Mouse (Mus musculus) lung, embryonic 16.5 days (tissue): ENCODE results near the gene Mtmr11. TPM values are rescaled to one million over a fixed set of nuclear protein-coding genes. Genes with fewer than 3 reads are reported as not detected.
"Not testable (repeated sequence)": the region's sequence is repeated elsewhere in the genome, so short reads cannot be mapped to it uniquely, and the experiment has no call there.

Experiments used
- ATAC-seq: fragments of 200-750 bp; cut with Nextera tagmentation; 2 replicates; pipeline ENCODE4 v1.8.0; 2017; ENCODE audit warnings: low read depth, mild to moderate bottlenecking, moderate library complexity
- H3K27ac ChIP-seq: fragments of 300-500 bp; sonication (generic); 2 replicates; pipeline ENCODE4 v1.5.1; 2014; ENCODE audit warnings: mild to moderate bottlenecking, control low read depth, low read length
- H3K27me3 ChIP-seq: fragments of 300-500 bp; sonication (generic); 2 replicates; pipeline ENCODE4 v1.6.1; 2014; ENCODE audit warnings: low read depth, low read length, mixed read lengths; ENCODE audit not compliant: control insufficient read depth, insufficient read depth
- H3K36me3 ChIP-seq: fragments of 300-500 bp; sonication (generic); 2 replicates; pipeline ENCODE4 v1.6.1; 2014; ENCODE audit warnings: low read length; ENCODE audit not compliant: control insufficient read depth, insufficient read depth
- H3K4me1 ChIP-seq: fragments of 300-500 bp; sonication (generic); replicated peaks from 2 replicates; pipeline ENCODE4 v1.6.1; 2014; ENCODE audit warnings: low read length, mixed read lengths; ENCODE audit not compliant: control insufficient read depth, insufficient read depth
- H3K4me2 ChIP-seq: fragments of 300-500 bp; sonication (generic); 2 replicates; pipeline ENCODE4 v1.6.1; 2014; ENCODE audit warnings: low read depth, low read length, control low read depth
- H3K4me3 ChIP-seq: fragments of 300-500 bp; sonication (generic); 2 replicates; pipeline ENCODE4 v1.5.1; 2014; ENCODE audit warnings: mild to moderate bottlenecking, low read length, control low read depth
- H3K9ac ChIP-seq: fragments of 300-500 bp; sonication (generic); 2 replicates; pipeline ENCODE4 v1.6.1; 2014; ENCODE audit warnings: low read length, control low read depth
- H3K9me3 ChIP-seq: fragments of 300-500 bp; sonication (generic); 2 replicates; pipeline ENCODE4 v1.6.1; 2016; ENCODE audit warnings: low read length; ENCODE audit not compliant: control insufficient read depth
- WGBS: fragments of 180-500 bp; shearing (Covaris S2); extraction: QIAGEN DNeasy Blood & Tissue Kit; methylation state at CpG from one replicate; pipeline ENCODE4 v1.1.7; 2014; 5-methylcytosine and 5-hydroxymethylcytosine counted together
- polyA plus RNA-seq: library from polyadenylated mRNA; unstranded; fragments of >200 nt; fragmentation: Nextera tagmentation; extraction: Ambion mirVana; gene quantifications from 2 replicates; pipeline ENCODE4 v1.2.1, GENCODE M21; 2015

Mtmr11 gene
- polyA plus RNA-seq, 1 experiment from 2014 or later: 14.0 TPM

GRCm38 (mm10) chr3:96170276-96170675 lies 8.5 kb downstream of the Mtmr11 start:
- H3K27me3 ChIP-seq: no peaks in the 10 kb centered on the region
- ATAC-seq: no peak
- WGBS: 81% methylated on average over 4 of the region's 4 CpGs
- no peak overlapping the region; the same call in 1 of the 2 replicates for H3K9ac ChIP-seq
- peaks cover 15% of the 10 kb centered on the region for H3K36me3 ChIP-seq
- no peak overlapping the region for H3K27ac ChIP-seq
- H3K4me1 ChIP-seq: peaks cover 31% of the 10 kb centered on the region
- no peaks in the 10 kb centered on the region for H3K9me3 ChIP-seq
- H3K4me3 ChIP-seq: no peak overlapping the region
- no peak overlapping the region for H3K4me2 ChIP-seq

- H3K9me3 ChIP-seq: no peaks in the 10 kb centered on the region
- H3K9ac ChIP-seq: peak overlapping the region; percentile 96
- 44% methylated on average over 10 of the region's 10 CpGs for WGBS
- peak overlapping the region; percentile 100 for H3K27ac ChIP-seq
- no peak for ATAC-seq
- H3K4me2 ChIP-seq: peak overlapping the region; percentile 90
- no peaks in the 10 kb centered on the region for H3K27me3 ChIP-seq
- peaks cover 18% of the 10 kb centered on the region for H3K36me3 ChIP-seq
- peaks cover 31% of the 10 kb centered on the region for H3K4me1 ChIP-seq
- H3K4me3 ChIP-seq: peak overlapping the region; percentile 96
Observed at GRCm38 (mm10) chr3:96170976-96171545, 9.3 kb downstream of the Mtmr11 start.

GRCm38 (mm10) chr3:96171583-96172196 lies 9.9 kb downstream of the Mtmr11 start:
- peak overlapping the region; percentile 96 for H3K4me3 ChIP-seq
- no peaks in the 10 kb centered on the region for H3K9me3 ChIP-seq
- H3K9ac ChIP-seq: peak overlapping the region; percentile 96
- H3K27me3 ChIP-seq: no peaks in the 10 kb centered on the region
- peaks cover 31% of the 10 kb centered on the region for H3K4me1 ChIP-seq
- peaks cover 25% of the 10 kb centered on the region for H3K36me3 ChIP-seq
- ATAC-seq: peak; percentile 21
- 12% methylated on average over 18 of the region's 18 CpGs for WGBS
- peak overlapping the region; percentile 100 for H3K27ac ChIP-seq
- peak overlapping the region; percentile 90 for H3K4me2 ChIP-seq

GRCm38 (mm10) chr3:96172197-96173178 lies 10.7 kb downstream of the Mtmr11 start, which contains the start of gene Sf3b4:
Gene Sf3b4 (plus strand): TSS chr3:96172332.
- Histone ChIP-seq H3K27me3 (no peaks in the 10 kb centered on the region), H3K4me2 (peak within 1 kb of the TSS; percentile 90), H3K4me3 (peak within 1 kb of the TSS; percentile 96), H3K4me1 (peaks cover 31% of the 10 kb centered on the region), H3K9ac (peak within 1 kb of the TSS; percentile 96), H3K36me3 (peaks cover 29% of the 10 kb centered on the region), H3K9me3 (no peaks in the 10 kb centered on the region), H3K27ac (peak within 1 kb of the TSS; percentile 100)
- under 1% methylated on average over 55 of the region's 58 CpGs for WGBS
- ATAC-seq: peak; percentile 95

GRCm38 (mm10) chr3:96173185-96173584 lies 11.4 kb downstream of the Mtmr11 start:
- Histone ChIP-seq H3K36me3 (peaks cover 33% of the 10 kb centered on the region), H3K27me3 (no peaks in the 10 kb centered on the region), H3K4me3 (peak overlapping the region; percentile 96), H3K9me3 (no peaks in the 10 kb centered on the region), H3K4me2 (peak overlapping the region; percentile 80), H3K4me1 (peaks cover 28% of the 10 kb centered on the region), H3K27ac (no peak overlapping the region), H3K9ac (peak overlapping the region; percentile 90)
- ATAC-seq: no peak
- 33% methylated on average over 7 of the region's 7 CpGs for WGBS

- not testable (repeated sequence) for ATAC-seq, H3K4me3 ChIP-seq, H3K4me2 ChIP-seq, H3K27me3 ChIP-seq, H3K9me3 ChIP-seq, H3K27ac ChIP-seq, H3K9ac ChIP-seq
- Histone ChIP-seq H3K36me3 (peaks cover 37% of the 10 kb centered on the region), H3K4me1 (peaks cover 24% of the 10 kb centered on the region)
- 81% methylated on average over 4 of the region's 4 CpGs for WGBS
Observed at GRCm38 (mm10) chr3:96174042-96174441, 12.2 kb downstream of the Mtmr11 start.

- H3K4me3 ChIP-seq: no peak overlapping the region
- 93% methylated on average over 6 of the region's 6 CpGs for WGBS
- no peaks in the 10 kb centered on the region for H3K9me3 ChIP-seq
- no peak for ATAC-seq
- no peak overlapping the region for H3K4me2 ChIP-seq
- peaks cover 37% of the 10 kb centered on the region for H3K36me3 ChIP-seq
- no peaks in the 10 kb centered on the region for H3K27me3 ChIP-seq
- H3K9ac ChIP-seq: no peak overlapping the region
- no peak overlapping the region for H3K27ac ChIP-seq
- H3K4me1 ChIP-seq: peaks cover 24% of the 10 kb centered on the region
Observed at GRCm38 (mm10) chr3:96175251-96175650, 13.4 kb downstream of the Mtmr11 start.

GRCm38 (mm10) chr3:96178427-96178826 lies 16.6 kb downstream of the Mtmr11 start:
- 84% methylated on average over 4 of the region's 4 CpGs for WGBS
- H3K9ac ChIP-seq: no peak overlapping the region
- peaks cover 24% of the 10 kb centered on the region for H3K4me1 ChIP-seq
- no peak for ATAC-seq
- H3K36me3 ChIP-seq: peaks cover 37% of the 10 kb centered on the region
- no peaks in the 10 kb centered on the region for H3K27me3 ChIP-seq
- no peaks in the 10 kb centered on the region for H3K9me3 ChIP-seq
- no peak overlapping the region for H3K27ac ChIP-seq
- no peak overlapping the region for H3K4me2 ChIP-seq
- no peak overlapping the region for H3K4me3 ChIP-seq

- H3K36me3 ChIP-seq: peaks cover 36% of the 10 kb centered on the region
- WGBS: 75% methylated on average over 2 of the region's 2 CpGs
Observed at GRCm38 (mm10) chr3:96178902-96179301, 17.1 kb downstream of the Mtmr11 start.

More at GRCm38 (mm10) chr3:96178902-96179301, 17.1 kb downstream of the Mtmr11 start:
- no peak overlapping the region for H3K4me2 ChIP-seq
- no peak overlapping the region for H3K4me3 ChIP-seq
- no peaks in the 10 kb centered on the region for H3K27me3 ChIP-seq
- no peak overlapping the region for H3K9ac ChIP-seq
- no peak for ATAC-seq
- peaks cover 23% of the 10 kb centered on the region for H3K4me1 ChIP-seq
- H3K9me3 ChIP-seq: no peaks in the 10 kb centered on the region
- H3K27ac ChIP-seq: no peak overlapping the region
